Mouse (Mus musculus) hindbrain, postnatal 0 days (tissue): ENCODE measurements around the gene Psmc3ip. TPM values are rescaled to one million over a fixed set of nuclear protein-coding genes. Genes with fewer than 3 reads are reported as not detected.

Experiments
- ATAC-seq: fragments of 200-750 bp; cut with Nextera tagmentation; 2 replicates; pipeline ENCODE4 v1.8.0; 2017; ENCODE audit warnings: mild to moderate bottlenecking, moderate TSS enrichment, moderate library complexity
- DNase-seq: peaks from one replicate; pipeline ENCODE4 v3.0.0-alpha.2; 2015; ENCODE audit warnings: low spot score
- H3K27ac ChIP-seq: fragments of 300-500 bp; sonication (generic); 2 replicates; pipeline ENCODE4 v1.5.1; 2014; ENCODE audit warnings: mild to moderate bottlenecking
- H3K27me3 ChIP-seq: fragments of 300-500 bp; sonication (generic); 2 replicates; pipeline ENCODE4 v1.6.1; 2014; ENCODE audit warnings: low read length, mixed read lengths; ENCODE audit not compliant: insufficient read depth
- H3K36me3 ChIP-seq: fragments of 300-500 bp; sonication (generic); 2 replicates; pipeline ENCODE4 v1.6.1; 2014; ENCODE audit warnings: low read length, mixed read lengths; ENCODE audit not compliant: insufficient read depth
- H3K4me1 ChIP-seq: fragments of 300-500 bp; sonication (generic); 2 replicates; pipeline ENCODE4 v1.6.1; 2014; ENCODE audit warnings: antibody characterized with exemption, low read length, mixed read lengths; ENCODE audit not compliant: insufficient read depth
- H3K4me2 ChIP-seq: fragments of 300-500 bp; sonication (generic); 2 replicates; pipeline ENCODE4 v1.6.1; 2014; ENCODE audit warnings: low read depth, mild to moderate bottlenecking, low read length, moderate library complexity, mixed read lengths
- H3K4me3 ChIP-seq: fragments of 300-500 bp; sonication (generic); 2 replicates; pipeline ENCODE4 v1.5.1; 2014; ENCODE audit warnings: low read length
- H3K9ac ChIP-seq: fragments of 300-500 bp; sonication (generic); replicated peaks from 2 replicates; pipeline ENCODE4 v1.6.1; 2014; ENCODE audit warnings: mild to moderate bottlenecking, low read length, moderate library complexity, mixed read lengths
- H3K9me3 ChIP-seq: fragments of 300-500 bp; sonication (generic); 2 replicates; pipeline ENCODE4 v1.6.1; 2016; ENCODE audit warnings: low read length, mixed read lengths
- CTCF ChIP-seq: IDR thresholded peaks from 2 replicates; pipeline ENCODE4 v1.5.1; 2016; ENCODE audit warnings: antibody characterized with exemption, control low read depth, low read depth
- WGBS: fragments of 180-500 bp; shearing (Covaris S2); extraction: QIAGEN DNeasy Blood & Tissue Kit; methylation state at CpG from one replicate; pipeline ENCODE4 v1.1.7; 2014; 5-methylcytosine and 5-hydroxymethylcytosine counted together
- polyA plus RNA-seq: library from polyadenylated mRNA; unstranded; fragments of >200 nt; fragmentation: Nextera tagmentation; extraction: Ambion mirVana; gene quantifications from 2 replicates; pipeline ENCODE4 v1.2.1, GENCODE M21; 2015
- total RNA-seq: library from RNA; depleted of rRNA; stranded (reverse); fragments of >200 nt; gene quantifications from 2 replicates; pipeline ENCODE4 v1.2.3, GENCODE M21; 2014

Psmc3ip gene
- total and polyA plus RNA-seq, 2 experiments from 2014 or later, result 2.9 to 16.3 TPM

- H3K4me2 ChIP-seq, result no peak overlapping the region
- H3K4me1 ChIP-seq, result no peaks in the 10 kb centered on the region
- DNase-seq, result no peak
- H3K27ac ChIP-seq, result no peak overlapping the region
- H3K9me3 ChIP-seq, result no peaks in the 10 kb centered on the region
- no peak overlapping the region for H3K9ac ChIP-seq
- TF ChIP-seq CTCF, result no peak
- ATAC-seq, result no peak
- 68% methylated on average over 5 of the region's 5 CpGs for WGBS
- no peak overlapping the region for H3K4me3 ChIP-seq
- H3K36me3 ChIP-seq, result peaks cover 2% of the 10 kb centered on the region; the same call in 1 of the 2 replicates
- H3K27me3 ChIP-seq, result no peaks in the 10 kb centered on the region
Measured at GRCm38 (mm10) chr11:101110708-101111107, 15.5 kb upstream of the Psmc3ip start.

- Histone ChIP-seq H3K27ac (no peak overlapping the region), H3K4me2 (no peak overlapping the region), H3K4me1 (no peaks in the 10 kb centered on the region), H3K36me3 (peaks cover 7% of the 10 kb centered on the region; the same call in 1 of the 2 replicates), H3K27me3 (no peaks in the 10 kb centered on the region), H3K4me3 (no peak overlapping the region), H3K9ac (no peak overlapping the region), H3K9me3 (no peaks in the 10 kb centered on the region)
- 53% methylated on average over 4 of the region's 4 CpGs for WGBS
- ATAC-seq (no peak), DNase-seq (no peak)
- TF ChIP-seq CTCF, result no peak
Measured at GRCm38 (mm10) chr11:101109351-101109750, 14.1 kb upstream of the Psmc3ip start.

- ATAC-seq (no peak), DNase-seq (no peak)
- Histone ChIP-seq H3K27me3 (no peaks in the 10 kb centered on the region), H3K27ac (no peak overlapping the region), H3K4me2 (no peak overlapping the region), H3K36me3 (peaks cover 48% of the 10 kb centered on the region), H3K9ac (no peak overlapping the region), H3K4me3 (no peak overlapping the region), H3K4me1 (no peaks in the 10 kb centered on the region), H3K9me3 (no peaks in the 10 kb centered on the region)
- no peak for TF ChIP-seq CTCF
- 93% methylated on average over 5 of the region's 5 CpGs for WGBS
Measured at GRCm38 (mm10) chr11:101103011-101103410, 7.8 kb upstream of the Psmc3ip start.

- DNase-seq, result no peak
- H3K27ac ChIP-seq, result no peak overlapping the region
- no peak overlapping the region for H3K4me3 ChIP-seq
- WGBS, result 94% methylated on average over 8 of the region's 8 CpGs
- TF ChIP-seq CTCF, result no peak
- no peak overlapping the region for H3K4me2 ChIP-seq
- ATAC-seq, result no peak
- H3K9ac ChIP-seq, result no peak overlapping the region
- no peaks in the 10 kb centered on the region for H3K9me3 ChIP-seq
- peaks cover 60% of the 10 kb centered on the region for H3K36me3 ChIP-seq
- H3K4me1 ChIP-seq, result peaks cover 2% of the 10 kb centered on the region; the same call in 1 of the 2 replicates
- no peaks in the 10 kb centered on the region for H3K27me3 ChIP-seq
Measured at GRCm38 (mm10) chr11:101098231-101098630, 3.0 kb upstream of the Psmc3ip start.

GRCm38 (mm10) chr11:101094930-101095313, 314 bp downstream of the Psmc3ip start:
- TF ChIP-seq CTCF, result no peak
- no peaks in the 10 kb centered on the region for H3K9me3 ChIP-seq
- peak overlapping the region; percentile 88 for H3K4me2 ChIP-seq
- WGBS, result under 1% methylated on average over 18 of the region's 18 CpGs
- H3K27ac ChIP-seq, result 0 out of 2 replicates have a peak overlapping the region, but pooled peaks have one; percentile 91
- ATAC-seq (no peak; the same call in 1 of the 2 replicates), DNase-seq (peak; percentile 11)
- peak overlapping the region; percentile 62 for H3K4me3 ChIP-seq
- peaks cover 2% of the 10 kb centered on the region; the same call in 1 of the 2 replicates for H3K4me1 ChIP-seq
- H3K36me3 ChIP-seq, result peaks cover 70% of the 10 kb centered on the region
- no peaks in the 10 kb centered on the region for H3K27me3 ChIP-seq
- peak overlapping the region; percentile 64 for H3K9ac ChIP-seq

- Histone ChIP-seq H3K4me2 (no peak overlapping the region), H3K4me1 (peaks cover 17% of the 10 kb centered on the region), H3K36me3 (peaks cover 53% of the 10 kb centered on the region), H3K9me3 (no peaks in the 10 kb centered on the region), H3K27me3 (no peaks in the 10 kb centered on the region), H3K9ac (no peak overlapping the region), H3K27ac (no peak overlapping the region), H3K4me3 (no peak overlapping the region)
- no peak for DNase-seq
- ATAC-seq, result no peak
- WGBS, result 94% methylated on average over 1 of the region's 1 CpGs
- no peak for TF ChIP-seq CTCF
Measured at GRCm38 (mm10) chr11:101089931-101090330, 5.3 kb downstream of the Psmc3ip start.

- H3K4me3 ChIP-seq, result peak overlapping the region; percentile 75
- peak; percentile 20 for DNase-seq
- peaks cover 42% of the 10 kb centered on the region for H3K36me3 ChIP-seq
- no peak for TF ChIP-seq CTCF
- WGBS, result 11% methylated on average over 8 of the region's 8 CpGs
- no peaks in the 10 kb centered on the region for H3K9me3 ChIP-seq
- ATAC-seq, result no peak; the same call in 1 of the 2 replicates
- H3K4me1 ChIP-seq, result peaks cover 25% of the 10 kb centered on the region
- H3K4me2 ChIP-seq, result peak overlapping the region; percentile 98
- no peaks in the 10 kb centered on the region for H3K27me3 ChIP-seq
- H3K27ac ChIP-seq, result peak overlapping the region; percentile 91
- peak overlapping the region; percentile 92 for H3K9ac ChIP-seq
Measured at GRCm38 (mm10) chr11:101087682-101088055, 7.6 kb downstream of the Psmc3ip start.
